Mouse (Mus musculus): ENCODE measurements around the gene Spc24. TPM values are rescaled to one million over a fixed set of nuclear protein-coding genes. Genes with fewer than 3 reads are reported as not detected.

Spc24 gene
- total RNA-seq, 2 experiments from 2014 or later = 23.6 to 63.8 TPM

GRCm38 (mm10) chr9:21725224-21726121 lies 34.6 kb downstream of the Spc24 start:
- ATAC-seq (replicated peaks; ENCODE audit: low FRiP score, poor library complexity, severe bottlenecking) = no peak

GRCm38 (mm10) chr9:21724147-21724536 lies 36.0 kb downstream of the Spc24 start:
- ATAC-seq (replicated peaks; ENCODE audit: low FRiP score, poor library complexity, severe bottlenecking) = peak; percentile 90

- ATAC-seq (replicated peaks; ENCODE audit: low FRiP score, poor library complexity, severe bottlenecking) = peak; percentile 89
Measured at GRCm38 (mm10) chr9:21723377-21724146, 36.5 kb downstream of the Spc24 start, which contains the start of gene Ldlr. TSS of gene Ldlr (plus strand) at chr9:21723483.

GRCm38 (mm10) chr9:21721036-21721435 lies 39.1 kb downstream of the Spc24 start:
- no peak for ATAC-seq (replicated peaks; ENCODE audit: low FRiP score, poor library complexity, severe bottlenecking)

GRCm38 (mm10) chr9:21717015-21717414 lies 43.1 kb downstream of the Spc24 start:
- no peak for ATAC-seq (replicated peaks; ENCODE audit: low FRiP score, poor library complexity, severe bottlenecking)

GRCm38 (mm10) chr9:21715298-21715697 lies 44.8 kb downstream of the Spc24 start:
- ATAC-seq (replicated peaks; ENCODE audit: low FRiP score, poor library complexity, severe bottlenecking) = peak; percentile 64; the same call in 1 of the 2 replicates

- ATAC-seq (replicated peaks; ENCODE audit: low FRiP score, poor library complexity, severe bottlenecking) = peak; percentile 39; the same call in 1 of the 2 replicates
Measured at GRCm38 (mm10) chr9:21709340-21709739, 50.8 kb downstream of the Spc24 start.

GRCm38 (mm10) chr9:21706586-21707265 lies 53.4 kb downstream of the Spc24 start:
- ATAC-seq (replicated peaks; ENCODE audit: low FRiP score, poor library complexity, severe bottlenecking) = no peak

GRCm38 (mm10) chr9:21706085-21706484 lies 54.0 kb downstream of the Spc24 start:
- ATAC-seq (replicated peaks; ENCODE audit: low FRiP score, poor library complexity, severe bottlenecking) = no peak

Other genes with a start within 250 kb of the Spc24 start
- gene AB124611, start 234.1 kb downstream of the Spc24 start, total RNA-seq (2015; ENCODE audit: low replicate concordance) = 37.3 and 39.5 TPM in 2 replicates
- 39.3 and 42.3 TPM in 2 replicates for gene AB124611, start 234.1 kb downstream of the Spc24 start, total RNA-seq (2017; ENCODE audit: low replicate concordance)
- 35.7 and 90.5 TPM in 2 replicates for gene Carm1, start 213.4 kb downstream of the Spc24 start, total RNA-seq (2015; ENCODE audit: low replicate concordance)
- 51.5 and 54.9 TPM in 2 replicates for gene Carm1, start 213.4 kb downstream of the Spc24 start, total RNA-seq (2017; ENCODE audit: low replicate concordance)
- gene Timm29, start 167.6 kb downstream of the Spc24 start, total RNA-seq (2015; ENCODE audit: low replicate concordance) = 11.1 and 16.7 TPM in 2 replicates
- gene Timm29, start 167.6 kb downstream of the Spc24 start, total RNA-seq (2017; ENCODE audit: low replicate concordance) = 16.2 and 17.0 TPM in 2 replicates
- gene Yipf2, start 167.5 kb downstream of the Spc24 start, total RNA-seq (2015; ENCODE audit: low replicate concordance) = 1.3 and 2.3 TPM in 2 replicates
- gene Yipf2, start 167.5 kb downstream of the Spc24 start, total RNA-seq (2017; ENCODE audit: low replicate concordance) = 2.6 and 5.7 TPM in 2 replicates
- 18.4 and 19.6 TPM in 2 replicates for gene Smarca4, start 144.1 kb downstream of the Spc24 start, total RNA-seq (2015; ENCODE audit: low replicate concordance)
- gene Smarca4, start 144.1 kb downstream of the Spc24 start, total RNA-seq (2017; ENCODE audit: low replicate concordance) = 25.8 and 33.6 TPM in 2 replicates
- 2.5 and 6.9 TPM in 2 replicates for gene Ldlr, start 36.8 kb downstream of the Spc24 start, total RNA-seq (2015; ENCODE audit: low replicate concordance)
- 3.7 and 5.4 TPM in 2 replicates for gene Ldlr, start 36.8 kb downstream of the Spc24 start, total RNA-seq (2017; ENCODE audit: low replicate concordance)
- 1.2 TPM in 1 of 2 replicates, not detected in the other for gene Kank2, start 38.4 kb upstream of the Spc24 start, total RNA-seq (2015; ENCODE audit: low replicate concordance)
- 0.09 TPM in 1 of 2 replicates, not detected in the other for gene Kank2, start 38.4 kb upstream of the Spc24 start, total RNA-seq (2017; ENCODE audit: low replicate concordance)
- gene Angptl8, start 75.2 kb upstream of the Spc24 start, total RNA-seq (2015; ENCODE audit: low replicate concordance) = 1.3 TPM in 1 of 2 replicates, not detected in the other
- gene Angptl8, start 75.2 kb upstream of the Spc24 start, total RNA-seq (2017; ENCODE audit: low replicate concordance) = not detected in 2 replicates
- gene Dock6, start 92.3 kb upstream of the Spc24 start, total RNA-seq (2015; ENCODE audit: low replicate concordance) = not detected in 2 replicates
- gene Dock6, start 92.3 kb upstream of the Spc24 start, total RNA-seq (2017; ENCODE audit: low replicate concordance) = not detected in 2 replicates
- gene Rab3d, start 157.9 kb upstream of the Spc24 start, total RNA-seq (2015; ENCODE audit: low replicate concordance) = 17.1 and 21.5 TPM in 2 replicates
- 11.2 and 13.4 TPM in 2 replicates for gene Rab3d, start 157.9 kb upstream of the Spc24 start, total RNA-seq (2017; ENCODE audit: low replicate concordance)
- not detected in 2 replicates for gene Ccdc159, start 167.2 kb upstream of the Spc24 start, total RNA-seq (2015; ENCODE audit: low replicate concordance)
- not detected in 2 replicates for gene Ccdc159, start 167.2 kb upstream of the Spc24 start, total RNA-seq (2017; ENCODE audit: low replicate concordance)
- 9.8 and 15.7 TPM in 2 replicates for gene Tmem205, start 167.3 kb upstream of the Spc24 start, total RNA-seq (2015; ENCODE audit: low replicate concordance)
- 1.5 TPM in 2 replicates for gene Tmem205, start 167.3 kb upstream of the Spc24 start, total RNA-seq (2017; ENCODE audit: low replicate concordance)
- gene Plppr2, start 176.7 kb upstream of the Spc24 start, total RNA-seq (2015; ENCODE audit: low replicate concordance) = 0.42 TPM in 1 of 2 replicates, not detected in the other
- not detected in 2 replicates for gene Plppr2, start 176.7 kb upstream of the Spc24 start, total RNA-seq (2017; ENCODE audit: low replicate concordance)
- 0.58 and 1.5 TPM in 2 replicates for gene Swsap1, start 195.5 kb upstream of the Spc24 start, total RNA-seq (2015; ENCODE audit: low replicate concordance)
- gene Swsap1, start 195.5 kb upstream of the Spc24 start, total RNA-seq (2017; ENCODE audit: low replicate concordance) = 3.8 and 6.6 TPM in 2 replicates
- gene Epor, start 203.2 kb upstream of the Spc24 start, total RNA-seq (2015; ENCODE audit: low replicate concordance) = 68.1 and 70.3 TPM in 2 replicates
- 70.3 and 91.0 TPM in 2 replicates for gene Epor, start 203.2 kb upstream of the Spc24 start, total RNA-seq (2017; ENCODE audit: low replicate concordance)
- not detected in 2 replicates for gene Rgl3, start 229.1 kb upstream of the Spc24 start, total RNA-seq (2015; ENCODE audit: low replicate concordance)
- not detected in 2 replicates for gene Rgl3, start 229.1 kb upstream of the Spc24 start, total RNA-seq (2017; ENCODE audit: low replicate concordance)
- 4.2 TPM in 1 of 2 replicates, not detected in the other for gene Ccdc151, start 242.3 kb upstream of the Spc24 start, total RNA-seq (2015; ENCODE audit: low replicate concordance)
- 0.84 and 0.85 TPM in 2 replicates for gene Ccdc151, start 242.3 kb upstream of the Spc24 start, total RNA-seq (2017; ENCODE audit: low replicate concordance)
- 13.1 and 13.4 TPM in 2 replicates for gene Prkcsh, start 242.5 kb upstream of the Spc24 start, total RNA-seq (2015; ENCODE audit: low replicate concordance)
- gene Prkcsh, start 242.5 kb upstream of the Spc24 start, total RNA-seq (2017; ENCODE audit: low replicate concordance) = 20.2 and 25.0 TPM in 2 replicates